Mouse (Mus musculus) heart, embryonic 14.5 days (tissue): Measurements from ENCODE around the gene Gm12117. TPM values are rescaled to one million over a fixed set of nuclear protein-coding genes. Genes with fewer than 3 reads are reported as not detected.

ENCODE experiments used
- ATAC-seq: fragments of 200-750 bp; cut with Nextera tagmentation; 2 replicates; pipeline ENCODE4 v1.8.0; 2017; ENCODE audit warnings: low read depth, moderate TSS enrichment; ENCODE audit not compliant: insufficient number of reproducible peaks, insufficient read depth, low FRiP score
- H3K27ac ChIP-seq, 2 experiments: fragments of 200-500 bp in 1 of 2; fragments of 300-500 bp in 1 of 2; sonication (generic) in 1 of 2; replicated peaks in 1 of 2; 2 replicates each; pipeline ENCODE4 v1.5.1; 2012 to 2014; ENCODE audit warnings: low read depth in 2 of 2, low read length in 2 of 2, control low read depth in 1 of 2, mild to moderate bottlenecking in 1 of 2, mixed read lengths in 1 of 2; ENCODE audit not compliant: control insufficient read depth in 1 of 2, insufficient read depth in 1 of 2
- H3K27me3 ChIP-seq: fragments of 300-500 bp; sonication (generic); 2 replicates; pipeline ENCODE4 v1.6.1; 2014; ENCODE audit warnings: mild to moderate bottlenecking, low read length, control low read depth; ENCODE audit not compliant: control insufficient read depth, insufficient read depth
- H3K36me3 ChIP-seq: fragments of 300-500 bp; sonication (generic); 2 replicates; pipeline ENCODE4 v1.6.1; 2014; ENCODE audit warnings: mild to moderate bottlenecking, control low read depth, low read length, mixed read lengths; ENCODE audit not compliant: control insufficient read depth, insufficient read depth
- H3K4me1 ChIP-seq, 2 experiments: fragments of 200-500 bp in 1 of 2; fragments of 300-500 bp in 1 of 2; sonication (generic) in 1 of 2; 2 replicates each; pipeline ENCODE4 v1.6.1; 2012 to 2014; ENCODE audit warnings: low read length in 2 of 2, control low read depth in 1 of 2, mixed read lengths in 1 of 2; ENCODE audit not compliant: control insufficient read depth in 2 of 2, insufficient read depth in 2 of 2
- H3K4me2 ChIP-seq: fragments of 300-500 bp; sonication (generic); 2 replicates; pipeline ENCODE4 v1.6.1; 2014; ENCODE audit warnings: mild to moderate bottlenecking, low read length
- H3K4me3 ChIP-seq, 2 experiments: fragments of 200-500 bp in 1 of 2; fragments of 300-500 bp in 1 of 2; sonication (generic) in 1 of 2; 2 replicates each; pipeline ENCODE4 v1.5.1; 2012 to 2014; ENCODE audit warnings: low read length in 2 of 2, mild to moderate bottlenecking in 2 of 2, control low read depth in 1 of 2, low read depth in 1 of 2, moderate library complexity in 1 of 2; ENCODE audit not compliant: control insufficient read depth in 1 of 2, insufficient read depth in 1 of 2
- H3K9ac ChIP-seq: fragments of 300-500 bp; sonication (generic); 2 replicates; pipeline ENCODE4 v1.6.1; 2014; ENCODE audit warnings: mild to moderate bottlenecking, low read length
- H3K9me3 ChIP-seq: fragments of 300-500 bp; sonication (generic); 2 replicates; pipeline ENCODE4 v1.6.1; 2016; ENCODE audit warnings: low read length, control low read depth; ENCODE audit not compliant: control insufficient read depth
- WGBS: fragments of 180-500 bp; shearing (Covaris S2); extraction: QIAGEN DNeasy Blood & Tissue Kit; methylation state at CpG from one replicate; pipeline ENCODE4 v1.1.7; 2014; 5-methylcytosine and 5-hydroxymethylcytosine counted together
- polyA plus RNA-seq: library from polyadenylated mRNA; unstranded; fragments of >200 nt; fragmentation: Nextera tagmentation; extraction: Ambion mirVana; gene quantifications from 2 replicates; pipeline ENCODE4 v1.2.1, GENCODE M21; 2014

Gm12117 gene
- polyA plus RNA-seq, 1 experiment from 2014 or later = not detected

- H3K4me3 ChIP-seq = no peak overlapping the region
- WGBS = 88% methylated on average over 2 of the region's 2 CpGs
- H3K27ac ChIP-seq = no peak overlapping the region
- no peak overlapping the region for H3K9ac ChIP-seq
- no peaks in the 10 kb centered on the region for H3K36me3 ChIP-seq
- no peaks in the 10 kb centered on the region for H3K4me1 ChIP-seq
- no peaks in the 10 kb centered on the region for H3K27me3 ChIP-seq
- H3K4me2 ChIP-seq = no peak overlapping the region
- no peak for ATAC-seq
- H3K9me3 ChIP-seq = no peaks in the 10 kb centered on the region
Observed at GRCm38 (mm10) chr11:33278571-33278970, 2.0 kb upstream of the Gm12117 start.

DNA sequence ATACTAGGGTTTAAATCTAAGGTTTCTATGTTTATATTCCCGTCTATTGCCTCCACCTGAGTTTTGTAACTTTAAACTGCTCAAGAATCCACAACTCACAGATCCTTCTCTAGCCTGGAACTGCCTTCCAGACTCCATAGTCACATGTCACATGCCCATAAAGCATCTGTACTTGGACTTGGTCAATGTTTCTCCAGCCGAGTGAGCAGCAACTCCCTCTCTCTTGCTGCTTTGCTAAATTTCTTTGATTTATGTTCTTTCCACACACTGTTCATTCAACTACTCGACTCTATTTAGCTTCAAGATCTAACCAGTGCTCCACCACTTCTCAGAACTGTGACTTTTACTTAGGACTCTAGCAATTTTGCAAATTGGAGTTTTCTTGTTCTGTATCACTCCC is 1.7 kb downstream of the Gm12117 start:
- Histone ChIP-seq H3K4me2 (no peak overlapping the region), H3K4me3 (no peak overlapping the region), H3K9me3 (no peaks in the 10 kb centered on the region), H3K27me3 (no peaks in the 10 kb centered on the region), H3K36me3 (no peaks in the 10 kb centered on the region), H3K4me1 (no peaks in the 10 kb centered on the region), H3K9ac (no peak overlapping the region), H3K27ac (no peak overlapping the region)
- WGBS = 64% methylated on average over 3 of the region's 3 CpGs
- no peak for ATAC-seq

DNA sequence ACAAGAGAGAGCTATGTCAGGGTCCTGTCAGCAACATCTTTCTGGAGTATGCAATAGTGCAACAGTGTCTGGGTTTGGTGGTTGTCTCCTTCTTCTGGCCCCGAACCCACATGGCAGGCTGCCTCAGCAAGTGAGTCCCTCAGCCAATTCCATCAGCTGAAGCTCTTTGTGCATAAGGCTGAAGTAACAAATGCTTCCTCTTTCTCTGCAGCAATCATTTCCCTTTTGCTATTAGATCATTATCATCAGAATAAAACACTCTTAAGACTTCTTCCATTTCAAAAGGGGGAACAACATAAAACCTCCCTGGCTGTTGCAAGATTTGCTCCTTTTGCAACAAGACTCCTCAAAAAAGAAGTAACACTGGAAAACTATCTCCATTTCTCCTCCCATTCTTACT is 2.2 kb downstream of the Gm12117 start:
- H3K9ac ChIP-seq = no peak overlapping the region
- 80% methylated on average over 1 of the region's 1 CpGs for WGBS

DNA sequence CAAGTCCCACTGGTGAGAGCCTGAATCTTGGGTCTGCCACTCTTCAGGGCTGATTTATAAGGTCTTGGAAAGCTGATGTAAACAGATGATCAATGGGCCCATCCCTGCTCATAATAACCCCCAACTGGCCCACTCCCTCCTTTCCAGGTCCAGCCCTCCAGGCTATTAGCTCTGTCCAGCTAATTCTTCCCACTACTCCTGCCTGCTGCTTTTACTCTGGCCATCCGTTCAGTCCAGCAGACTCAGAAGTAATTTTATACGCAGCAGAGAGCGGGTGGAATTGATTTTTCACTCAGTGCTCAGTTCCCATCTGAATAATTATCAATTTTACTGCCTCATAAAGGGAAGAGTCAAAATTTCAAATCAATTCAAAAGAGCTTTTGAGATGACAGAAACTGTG is 36.2 kb downstream of the Gm12117 start:
- ATAC-seq = no peak
- no peak overlapping the region for H3K9ac ChIP-seq
- no peaks in the 10 kb centered on the region for H3K9me3 ChIP-seq
- H3K27me3 ChIP-seq = no peaks in the 10 kb centered on the region
- H3K36me3 ChIP-seq = no peaks in the 10 kb centered on the region
- no peak overlapping the region for H3K4me3 ChIP-seq
- H3K4me1 ChIP-seq = no peaks in the 10 kb centered on the region
- WGBS = 85% methylated on average over 3 of the region's 3 CpGs
- H3K27ac ChIP-seq = no peak overlapping the region
- H3K4me2 ChIP-seq = no peak overlapping the region

More for the DNA sequence above, 2.2 kb downstream of the Gm12117 start:
- H3K9me3 ChIP-seq = no peaks in the 10 kb centered on the region
- no peak overlapping the region for H3K27ac ChIP-seq
- H3K4me1 ChIP-seq = no peaks in the 10 kb centered on the region
- no peaks in the 10 kb centered on the region for H3K36me3 ChIP-seq
- no peak overlapping the region for H3K4me3 ChIP-seq
- no peak overlapping the region for H3K4me2 ChIP-seq
- no peak for ATAC-seq
- H3K27me3 ChIP-seq = no peaks in the 10 kb centered on the region

GRCm38 (mm10) chr11:33234134-33234533 is 42.4 kb downstream of the Gm12117 start:
- H3K4me2 ChIP-seq = no peak overlapping the region
- no peaks in the 10 kb centered on the region for H3K4me1 ChIP-seq
- H3K9me3 ChIP-seq = no peaks in the 10 kb centered on the region
- no peaks in the 10 kb centered on the region for H3K36me3 ChIP-seq
- WGBS = 71% methylated on average over 3 of the region's 3 CpGs
- no peaks in the 10 kb centered on the region for H3K27me3 ChIP-seq
- H3K4me3 ChIP-seq = no peak overlapping the region
- no peak overlapping the region for H3K9ac ChIP-seq
- ATAC-seq = no peak
- no peak overlapping the region for H3K27ac ChIP-seq

GRCm38 (mm10) chr11:33232056-33232455 is 44.5 kb downstream of the Gm12117 start:
- Histone ChIP-seq H3K4me2 (no peak overlapping the region), H3K9me3 (no peaks in the 10 kb centered on the region), H3K27ac (no peak overlapping the region), H3K9ac (no peak overlapping the region), H3K4me3 (no peak overlapping the region), H3K36me3 (no peaks in the 10 kb centered on the region), H3K4me1 (no peaks in the 10 kb centered on the region), H3K27me3 (no peaks in the 10 kb centered on the region)
- ATAC-seq = no peak
- 66% methylated on average over 5 of the region's 5 CpGs for WGBS

DNA sequence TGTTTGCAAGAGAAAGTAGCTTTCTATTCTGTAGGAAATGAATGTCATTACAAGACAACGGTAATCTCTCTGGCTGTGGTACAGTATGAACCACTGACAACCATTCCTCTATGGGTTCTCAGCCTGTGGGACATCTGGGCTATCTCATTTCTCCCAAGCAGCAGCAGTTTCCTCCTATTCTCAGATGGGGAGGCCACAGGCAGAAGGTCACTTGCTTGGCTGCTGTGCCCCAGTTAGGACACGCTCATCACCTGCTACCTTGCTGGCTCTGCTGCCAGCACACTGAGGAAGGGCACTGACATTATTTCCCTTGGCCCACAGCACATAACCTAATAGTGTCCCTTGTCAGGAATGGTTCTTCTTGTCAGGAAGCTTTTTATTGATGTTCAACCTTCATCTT is 48.4 kb downstream of the Gm12117 start:
- no peak for ATAC-seq
- no peaks in the 10 kb centered on the region for H3K27me3 ChIP-seq

DNA sequence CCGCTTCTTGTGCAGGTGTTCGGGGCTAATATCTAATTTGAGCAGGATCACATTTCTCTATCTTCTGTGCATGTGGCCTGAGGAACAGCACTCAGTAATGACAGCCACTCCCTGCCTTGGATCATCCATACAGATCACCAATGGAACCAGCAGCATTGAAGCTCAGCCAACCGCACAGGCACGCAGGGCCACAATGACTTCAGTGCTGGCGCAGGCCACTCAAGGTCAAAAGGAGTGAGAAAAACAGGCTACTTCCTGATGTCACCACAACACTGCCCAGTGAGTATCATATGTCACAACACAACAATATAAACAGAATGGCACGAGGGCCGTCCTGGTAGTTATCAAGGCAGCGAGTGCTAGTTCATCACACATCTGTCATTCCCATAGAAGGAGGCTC is 50.0 kb downstream of the Gm12117 start:
- WGBS = 76% methylated on average over 8 of the region's 8 CpGs

More for the DNA sequence above, 48.4 kb downstream of the Gm12117 start:
- Histone ChIP-seq H3K27ac (no peak overlapping the region), H3K9me3 (no peaks in the 10 kb centered on the region), H3K4me2 (no peak overlapping the region), H3K4me1 (no peaks in the 10 kb centered on the region), H3K36me3 (no peaks in the 10 kb centered on the region), H3K4me3 (no peak overlapping the region), H3K9ac (no peak overlapping the region)
- WGBS = 87% methylated on average over 2 of the region's 2 CpGs

More for the DNA sequence above, 50.0 kb downstream of the Gm12117 start:
- no peaks in the 10 kb centered on the region for H3K36me3 ChIP-seq
- H3K27ac ChIP-seq = no peak overlapping the region
- H3K27me3 ChIP-seq = no peaks in the 10 kb centered on the region
- no peak overlapping the region for H3K4me2 ChIP-seq
- peaks cover 3 to 5% of the 10 kb centered on the region in 2 experiments; a peak in 2 of 4 replicates for H3K4me1 ChIP-seq
- no peaks in the 10 kb centered on the region for H3K9me3 ChIP-seq
- no peak overlapping the region for H3K9ac ChIP-seq
- no peak overlapping the region for H3K4me3 ChIP-seq
- no peak for ATAC-seq
